In the genomic region with DNA sequence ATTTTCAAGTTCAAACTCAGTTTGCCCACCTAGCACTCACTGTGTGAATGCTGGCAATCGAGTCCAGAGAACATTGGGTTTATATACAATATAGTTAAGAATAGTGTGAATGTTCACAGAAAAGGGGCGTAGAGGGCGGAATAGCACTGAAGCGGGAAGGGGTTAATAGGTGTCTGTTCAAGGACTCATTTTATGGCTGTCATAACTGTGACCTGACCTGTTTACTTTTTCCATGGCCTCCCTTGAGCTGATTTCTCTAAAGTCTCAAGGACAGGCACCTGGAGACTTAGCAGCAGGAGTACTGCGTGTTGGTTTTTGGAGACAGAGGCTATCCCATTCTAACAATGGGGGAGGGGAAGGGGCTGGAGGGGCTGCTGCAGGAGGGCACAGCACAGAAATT, we compare ENCODE assay signal across 38 mouse cellular contexts. TPM values are rescaled to one million over a fixed set of nuclear protein-coding genes. Genes with fewer than 3 reads are reported as not detected.
"Had no signal": no experiment of that assay in that cellular context is flagged by ENCODE, and none has a peak within 500 bp of the region (broad histone marks: within the 10 kb centered on the region; RNA-seq: fewer than 3 reads in every experiment).

No protein-coding gene starts in this region.

- DNase-seq: left cerebral cortex, postnatal 4 days; liver; liver, embryonic 13.5 days; liver, postnatal 0 days; lung, adult 18-20 months; lung, adult 2 months; lung, embryonic 14.5 days; lung, postnatal 10 days; lung, postnatal 14 days; lung, postnatal 36 days; lung, postnatal 4 days; midbrain, embryonic 14.5 days had no signal

- H3K27me3 ChIP-seq: limb, embryonic 12.5 days; limb, embryonic 13.5 days; limb, embryonic 15.5 days; liver, embryonic 12.5 days; liver, embryonic 13.5 days; liver, embryonic 15.5 days; lung, embryonic 15.5 days; megakaryocyte, embryonic 14.5 days; midbrain, embryonic 12.5 days; midbrain, embryonic 13.5 days; midbrain, embryonic 15.5 days; neural tube, embryonic 12.5 days; neural tube, embryonic 13.5 days had no signal

- H3K4me3 ChIP-seq: limb, embryonic 10.5 days; limb, embryonic 12.5 days; limb, embryonic 13.5 days; limb, embryonic 15.5 days; liver, embryonic 12.5 days; liver, embryonic 13.5 days; liver, embryonic 15.5 days; lung, embryonic 15.5 days; megakaryocyte, embryonic 14.5 days; midbrain, embryonic 10.5 days; midbrain, embryonic 12.5 days; midbrain, embryonic 13.5 days; midbrain, embryonic 15.5 days; myocyte; neural tube, embryonic 12.5 days; neural tube, embryonic 13.5 days had no signal

- H3K9ac ChIP-seq: limb, embryonic 12.5 days; limb, embryonic 13.5 days; limb, embryonic 15.5 days; liver, embryonic 12.5 days; liver, embryonic 13.5 days; liver, embryonic 14.5 days; liver, embryonic 15.5 days; liver, postnatal 0 days; lung, embryonic 14.5 days; lung, embryonic 15.5 days; midbrain, embryonic 12.5 days; midbrain, embryonic 13.5 days; midbrain, embryonic 15.5 days; neural tube, embryonic 12.5 days; neural tube, embryonic 13.5 days had no signal

- H3K9me3 ChIP-seq: limb, embryonic 10.5 days; limb, embryonic 12.5 days; limb, embryonic 13.5 days; limb, embryonic 15.5 days; liver, embryonic 12.5 days; liver, embryonic 13.5 days; liver, embryonic 15.5 days; lung, embryonic 15.5 days; midbrain, embryonic 10.5 days; midbrain, embryonic 12.5 days; midbrain, embryonic 13.5 days; midbrain, embryonic 15.5 days; neural tube, embryonic 12.5 days; neural tube, embryonic 13.5 days had no signal

- H3K27ac ChIP-seq: limb, embryonic 10.5 days; limb, embryonic 12.5 days; limb, embryonic 13.5 days; limb, embryonic 15.5 days; liver, embryonic 12.5 days; liver, embryonic 13.5 days; liver, embryonic 14.5 days; liver, embryonic 15.5 days; lung, embryonic 15.5 days; macrophage; midbrain, embryonic 10.5 days; midbrain, embryonic 12.5 days; midbrain, embryonic 13.5 days; midbrain, embryonic 15.5 days; neural tube, embryonic 12.5 days; neural tube, embryonic 13.5 days had no signal

- ATAC-seq: liver, embryonic 12.5 days; liver, postnatal 0 days; lung, postnatal 0 days; midbrain, embryonic 13.5 days; midbrain, embryonic 15.5 days; midbrain, embryonic 16.5 days had no signal

- H3K4me1 ChIP-seq: limb, embryonic 10.5 days; limb, embryonic 12.5 days; limb, embryonic 13.5 days; limb, embryonic 15.5 days; liver, embryonic 12.5 days; liver, embryonic 13.5 days; liver, embryonic 15.5 days; lung, embryonic 15.5 days; megakaryocyte, embryonic 14.5 days; midbrain, embryonic 10.5 days; midbrain, embryonic 12.5 days; midbrain, embryonic 13.5 days; midbrain, embryonic 15.5 days; neural tube, embryonic 12.5 days; neural tube, embryonic 13.5 days had no signal

- H3K4me2 ChIP-seq: limb, embryonic 12.5 days; limb, embryonic 13.5 days; limb, embryonic 15.5 days; liver, embryonic 11.5 days; liver, embryonic 12.5 days; liver, embryonic 13.5 days; liver, embryonic 15.5 days; lung, embryonic 14.5 days; lung, embryonic 15.5 days; midbrain, embryonic 11.5 days; midbrain, embryonic 12.5 days; midbrain, embryonic 13.5 days; midbrain, embryonic 15.5 days; neural tube, embryonic 12.5 days; neural tube, embryonic 13.5 days had no signal

RNA-seq across cellular contexts. Expression of a gene that starts 26.9 kb away (rescaled TPM):
- total RNA-seq: megakaryocyte progenitor cell, adult 5-6 weeks; monocyte, adult 5-6 weeks had no signal
- polyA plus RNA-seq: liver, embryonic 12.5 days; liver, embryonic 13.5 days; liver, embryonic 16.5 days; liver, postnatal 0 days; macrophage had no signal

RNA-seq across cellular contexts. Expression of a gene that starts 57.5 kb away (rescaled TPM):
- total RNA-seq: megakaryocyte, adult 5-6 weeks; megakaryocyte-erythroid progenitor cell, adult 5-6 weeks; monocyte, adult 5-6 weeks had no signal
- polyA plus RNA-seq: macrophage had no signal
